Mouse (Mus musculus) CH12.LX (cell line): ENCODE measurements around the gene Ppm1j. TPM values are rescaled to one million over a fixed set of nuclear protein-coding genes. Genes with fewer than 3 reads are reported as not detected.

Experiments used
- DNase-seq: peaks from one replicate; pipeline ENCODE4 v3.0.0-alpha.2; 2013; ENCODE audit errors: extremely low read depth
- H3K27ac ChIP-seq: 2 replicates; pipeline ENCODE4 v1.5.1; 2012; ENCODE audit warnings: low read depth, mild to moderate bottlenecking, control low read depth, moderate library complexity; ENCODE audit not compliant: insufficient read depth
- H3K27me3 ChIP-seq: replicated peaks from 2 replicates; pipeline ENCODE3; 2012; ENCODE audit warnings: inconsistent platforms
- H3K36me3 ChIP-seq, 2 experiments: replicated peaks in 1 of 2; 2 replicates each; pipeline versions ENCODE3 to v1.6.1; 2012; ENCODE audit warnings: inconsistent platforms in 1 of 2, low read length in 1 of 2, mild to moderate bottlenecking in 1 of 2, mixed read lengths in 1 of 2, moderate library complexity in 1 of 2; ENCODE audit not compliant: control insufficient read depth in 1 of 2, insufficient read depth in 1 of 2
- H3K4me1 ChIP-seq, 2 experiments: 2 replicates each; pipeline ENCODE4 v1.6.1; 2012; ENCODE audit warnings: inconsistent platforms in 1 of 2, moderate library complexity in 1 of 2; ENCODE audit not compliant: insufficient read depth in 2 of 2, control insufficient read depth in 1 of 2
- H3K4me2 ChIP-seq: 2 replicates; pipeline ENCODE4 v1.6.1; 2012; ENCODE audit warnings: low read depth, mild to moderate bottlenecking, control low read depth; ENCODE audit not compliant: poor library complexity, insufficient read depth, severe bottlenecking
- H3K4me3 ChIP-seq, 3 experiments: fragments of 150-350 bp in 1 of 3; sonication (generic) in 1 of 3; replicated peaks in 1 of 3; 2 replicates each; pipeline versions ENCODE3 to v1.5.1; 2011 to 2012; ENCODE audit warnings: low read depth in 2 of 3, low read length in 2 of 3, mild to moderate bottlenecking in 2 of 3, moderate library complexity in 2 of 3, control low read depth in 1 of 3, improper control_type of control experiment in 1 of 3, inconsistent platforms in 1 of 3, mixed read lengths in 1 of 3; ENCODE audit not compliant: poor library complexity in 1 of 3
- H3K79me2 ChIP-seq: replicated peaks from 2 replicates; pipeline ENCODE4 v1.6.1; 2012; ENCODE audit warnings: mild to moderate bottlenecking, moderate library complexity; ENCODE audit not compliant: control insufficient read depth, poor library complexity, insufficient read depth, severe bottlenecking; ENCODE audit errors: extremely low read depth
- H3K9ac ChIP-seq: 2 replicates; pipeline ENCODE4 v1.6.1; 2012; ENCODE audit warnings: low read depth, mild to moderate bottlenecking, control low read depth, moderate library complexity; ENCODE audit not compliant: insufficient read depth
- H3K9me3 ChIP-seq: replicated peaks from 2 replicates; pipeline ENCODE3; 2012; ENCODE audit warnings: low read length, inconsistent platforms, mixed read lengths
- CHD2 ChIP-seq: IDR thresholded peaks from 2 replicates; pipeline ENCODE4 v1.6.1; 2011; ENCODE audit warnings: low read length, improper control_type of control experiment
- E2F4 ChIP-seq: IDR thresholded peaks from 2 replicates; pipeline ENCODE4 v1.6.1; 2011; ENCODE audit warnings: low read depth, low read length, improper control_type of control experiment; ENCODE audit not compliant: insufficient replicate concordance
- ETS1 ChIP-seq: conservative IDR thresholded peaks from 2 replicates; pipeline ENCODE4 v1.6.1; 2012; ENCODE audit warnings: low read depth, mild to moderate bottlenecking, inconsistent platforms, low read length, improper control_type of control experiment, moderate library complexity
- IRF4 ChIP-seq: IDR thresholded peaks from 2 replicates; pipeline ENCODE4 v1.6.1; 2014; ENCODE audit warnings: low read depth, mild to moderate bottlenecking, inconsistent platforms, low read length, improper control_type of control experiment
- POLR2A ChIP-seq: IDR thresholded peaks from 2 replicates; pipeline ENCODE4 v1.6.1; 2011; ENCODE audit warnings: low read depth, mild to moderate bottlenecking, improper control_type of control experiment, low read length
- SMC3 ChIP-seq: IDR thresholded peaks from 2 replicates; pipeline ENCODE4 v1.6.1; 2011; ENCODE audit warnings: low read depth, low read length, improper control_type of control experiment
- UBTF ChIP-seq: IDR thresholded peaks from 2 replicates; pipeline ENCODE4 v1.6.1; 2012; ENCODE audit warnings: low read depth, mild to moderate bottlenecking, inconsistent platforms, low read length, improper control_type of control experiment, moderate library complexity
- dilution Hi-C: fragments of 300-500 bp; cut with MboI; formaldehyde crosslinking; loops from 2 replicates; pipeline ENCODE4 v1.14.3; 2020; ENCODE audit warnings: low sequenced_read_pairs; ENCODE audit not compliant: extremely low pct_unique_long_range_greater_than_20kb, extremely low pct_ligation_motif_present
- in situ Hi-C: fragments of 300-500 bp; cut with MboI; formaldehyde crosslinking; loops from 3 replicates; pipeline ENCODE4 v1.14.3; 2019; ENCODE audit warnings: low sequenced_read_pairs, low pct_ligation_motif_present, low pct_unique_long_range_greater_than_20kb, mixed read lengths
- polyA plus RNA-seq: library from polyadenylated mRNA; unstranded; fragments of >175 nt; gene quantifications from 2 replicates; pipeline ENCODE4 v1.2.1, GENCODE M21; 2012; ENCODE audit warnings: low read depth; ENCODE audit not compliant: insufficient read length
- total RNA-seq, 2 experiments: library from RNA; depleted of rRNA; stranded (reverse); fragments of 300-350 nt in 1 of 2; fragments of >200 nt in 1 of 2; gene quantifications; 2 replicates each; pipeline ENCODE4 v1.2.3; 2012 to 2014

Gene Ppm1j
- total and polyA plus RNA-seq, 3 experiments, result 2.1 to 6.5 (median 6.4) TPM

DNA sequence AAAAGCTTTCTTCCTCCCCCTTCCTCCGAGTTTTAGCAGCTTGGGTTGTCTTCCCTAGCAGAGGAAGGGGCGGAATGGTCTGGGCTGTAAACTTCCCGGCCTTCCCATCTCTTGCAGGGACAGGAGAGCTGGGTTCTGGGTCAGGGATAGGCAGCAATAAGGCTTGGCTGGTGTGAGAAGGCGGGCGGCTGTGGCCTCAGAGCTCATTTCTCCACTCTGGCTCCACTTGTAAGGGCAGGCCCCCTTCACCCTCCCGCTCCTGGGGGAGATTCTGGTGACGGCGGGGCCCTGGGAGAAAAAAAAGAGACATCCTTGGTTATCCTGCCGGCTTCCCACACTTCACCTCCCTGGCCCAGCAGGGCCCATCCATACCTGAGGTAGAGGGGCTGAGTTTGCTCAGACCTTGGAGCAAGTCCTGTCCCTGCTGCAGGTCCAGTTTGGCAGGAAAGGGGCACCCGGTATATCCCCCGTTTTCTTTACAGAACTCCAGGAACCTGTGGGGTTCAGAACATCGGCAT lies 14.2 kb downstream of the Ppm1j start:
- Histone ChIP-seq H3K27me3 (no peaks in the 10 kb centered on the region), H3K4me3 (no peak overlapping the region), H3K9ac (no peak overlapping the region), H3K4me2 (no peak overlapping the region), H3K79me2 (no peaks in the 10 kb centered on the region), H3K36me3 (peaks cover 38 to 74% of the 10 kb centered on the region in 2 experiments), H3K9me3 (no peaks in the 10 kb centered on the region), H3K4me1 (peaks cover 14 to 59% of the 10 kb centered on the region in 2 experiments), H3K27ac (no peak overlapping the region)
- no peak for DNase-seq
- TF ChIP-seq CHD2, result no peak
- in situ Hi-C loops (loop anchor here (5.0 kb wide), 1 partner anchor 67 kb away; the partner anchor contains the start of genes Capza1 and St7l), dilution Hi-C loops (no loop called here)

DNA sequence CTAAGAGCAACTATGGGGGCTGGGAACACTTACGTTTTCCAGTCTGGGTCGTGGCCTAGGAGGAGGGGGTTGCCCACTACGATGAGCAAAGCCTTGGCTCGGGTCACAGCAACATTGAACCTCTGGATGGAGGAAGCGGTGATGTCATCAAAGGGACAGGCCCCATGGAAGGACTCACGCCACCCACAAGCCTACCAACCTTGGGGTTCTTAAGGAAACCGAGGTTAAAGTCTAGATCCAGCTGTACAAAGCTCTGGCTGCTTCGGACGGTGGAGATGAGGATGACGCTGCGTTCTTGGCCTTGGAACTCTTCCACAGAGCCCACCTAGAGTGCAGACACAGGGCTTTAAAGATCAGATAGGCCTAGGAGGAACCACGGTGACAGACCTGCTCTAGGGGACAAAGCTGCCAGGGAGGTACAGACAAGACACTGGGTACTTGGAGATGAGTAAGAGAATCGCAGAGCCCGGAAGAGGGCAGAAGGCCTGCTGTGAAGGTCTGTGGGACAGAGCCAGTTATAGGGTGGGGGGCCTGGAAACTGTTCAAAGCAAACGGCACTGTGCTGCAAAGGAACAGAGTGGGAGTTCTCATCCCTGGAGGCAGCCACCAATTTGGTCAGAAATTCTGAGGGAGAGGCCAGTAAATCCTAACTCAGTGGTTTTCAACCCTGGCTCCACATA lies 14.9 kb downstream of the Ppm1j start:
- Histone ChIP-seq H3K4me3 (no peak overlapping the region), H3K27ac (0 out of 2 replicates have a peak overlapping the region, but pooled peaks have one; percentile 1), H3K27me3 (no peaks in the 10 kb centered on the region), H3K36me3 (peaks cover 46 to 78% of the 10 kb centered on the region in 2 experiments), H3K79me2 (no peaks in the 10 kb centered on the region), H3K4me1 (peaks cover 14 to 51% of the 10 kb centered on the region in 2 experiments), H3K9me3 (no peaks in the 10 kb centered on the region), H3K4me2 (no peak overlapping the region), H3K9ac (no peak overlapping the region)
- in situ Hi-C loops (no loop called here), dilution Hi-C loops (no loop called here)
- TF ChIP-seq E2F4, result no peak
- no peak for TF ChIP-seq POLR2A
- no peak for TF ChIP-seq UBTF
- no peak for TF ChIP-seq SMC3
- no peak for DNase-seq

DNA sequence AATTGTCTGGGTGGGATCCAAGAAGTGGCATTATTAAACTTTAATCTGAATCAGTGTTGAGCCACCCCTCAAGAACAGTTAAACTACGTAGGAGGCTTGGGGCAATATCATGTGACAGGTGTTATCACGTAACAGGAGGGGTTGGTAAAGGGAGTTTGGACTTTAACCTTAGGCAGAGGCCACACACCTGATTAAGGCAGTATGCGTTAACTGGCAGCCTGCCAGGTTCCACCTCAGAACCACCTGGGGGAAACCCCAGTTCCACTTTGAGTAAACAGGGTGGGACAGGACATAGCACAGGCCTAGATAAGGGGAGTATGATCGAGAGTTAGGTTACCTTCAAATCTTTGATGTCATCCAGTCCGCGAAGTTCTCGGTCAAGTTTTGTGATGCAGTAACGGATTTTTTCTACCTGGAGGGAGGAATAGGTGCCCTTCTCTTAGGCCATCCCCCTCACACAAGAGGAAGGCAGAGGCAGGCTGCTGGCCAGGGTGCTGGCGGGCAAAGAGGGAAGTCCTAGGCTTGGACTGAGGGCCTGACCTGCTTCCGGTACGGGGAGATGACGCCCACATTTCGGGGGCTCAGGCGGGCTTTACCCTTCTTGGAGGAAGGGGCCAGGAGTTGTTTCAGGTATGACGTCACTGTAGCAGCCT lies 15.7 kb downstream of the Ppm1j start:
- no peak for TF ChIP-seq ETS1
- TF ChIP-seq IRF4, result peak; percentile 55; the same call in 1 of the 2 replicates
- dilution Hi-C loops, result no loop called here
- H3K9ac ChIP-seq, result no peak overlapping the region
- DNase-seq, result no peak
- no peak overlapping the region for H3K4me3 ChIP-seq
- peaks cover 53 to 78% of the 10 kb centered on the region in 2 experiments for H3K36me3 ChIP-seq
- no peak overlapping the region for H3K4me2 ChIP-seq
- in situ Hi-C loops, result no loop called here
- no peaks in the 10 kb centered on the region for H3K9me3 ChIP-seq
- H3K27me3 ChIP-seq, result no peaks in the 10 kb centered on the region
- H3K4me1 ChIP-seq, result peaks cover 11 to 49% of the 10 kb centered on the region in 2 experiments
- no peak overlapping the region for H3K27ac ChIP-seq
- no peaks in the 10 kb centered on the region for H3K79me2 ChIP-seq
